In genomic region chr5:140648519-140649100, GRCm38 (mm10) we compare ENCODE assay signal across 8 mouse cellular contexts. TPM values are rescaled to one million over a fixed set of nuclear protein-coding genes. Genes with fewer than 3 reads are reported as not detected.
A peak's percentile ranks its signal among the peaks of the same experiment; 100 is the strongest.
DNase-seq lines count a peak whose midpoint lies in the region; ATAC-seq lines count a peak whose summit lies in the region.

TSS of gene Ttyh3 (minus strand) at chr5:140649031.

- peak within 1 kb of the TSS; percentile 83 to 85 for H3K27ac ChIP-seq in heart, embryonic 14.5 days (replicated peaks in 1 of 2; ENCODE audit: control insufficient read depth in 1 of 2, insufficient read depth in 1 of 2, low read depth in 2 of 2, low read length in 2 of 2)
- peak within 1 kb of the TSS; percentile 96 for H3K27ac ChIP-seq in midbrain, embryonic 14.5 days (replicated peaks; ENCODE audit: low read depth, low read length)

- intact Hi-C loops in left cerebral cortex, postnatal 25 days (cut with DNase I), result loop anchor here (2.0 kb wide), 2 partner anchors 14 to 56 kb away; partner anchors contain the start of gene Brat1

- peak within 1 kb of the TSS; percentile 85 to 86 for H3K4me3 ChIP-seq in heart, embryonic 14.5 days (ENCODE audit: control insufficient read depth in 1 of 2, insufficient read depth in 1 of 2, low read depth in 1 of 2, low read length in 2 of 2)
- peak within 1 kb of the TSS; percentile 99 for H3K4me3 ChIP-seq in midbrain, embryonic 14.5 days (replicated peaks; ENCODE audit: low read depth, low read length)

- H3K9ac ChIP-seq in heart, embryonic 14.5 days (ENCODE audit: low read length), result peak within 1 kb of the TSS; percentile 98
- H3K9ac ChIP-seq in midbrain, embryonic 14.5 days (replicated peaks; ENCODE audit: low read length), result peak within 1 kb of the TSS; percentile 100

- H3K4me2 ChIP-seq in heart, embryonic 14.5 days (ENCODE audit: low read length), result peak within 1 kb of the TSS; percentile 89
- peak within 1 kb of the TSS; percentile 100 for H3K4me2 ChIP-seq in midbrain, embryonic 14.5 days (ENCODE audit: low read length)

- peaks cover 47 to 58% of the 10 kb centered on the region in 2 experiments for H3K4me1 ChIP-seq in heart, embryonic 14.5 days (ENCODE audit: control insufficient read depth in 2 of 2, insufficient read depth in 2 of 2, low read length in 2 of 2)
- peaks cover 42% of the 10 kb centered on the region for H3K4me1 ChIP-seq in midbrain, embryonic 14.5 days (ENCODE audit: control insufficient read depth, insufficient read depth, low read length)

- no peaks in the 10 kb centered on the region for H3K9me3 ChIP-seq in heart, embryonic 14.5 days (ENCODE audit: control insufficient read depth, low read length)
- no peaks in the 10 kb centered on the region for H3K9me3 ChIP-seq in midbrain, embryonic 14.5 days (ENCODE audit: control insufficient read depth, low read length)

- peak; percentile 19 for ATAC-seq in heart, embryonic 14.5 days (ENCODE audit: insufficient number of reproducible peaks, insufficient read depth, low FRiP score, low read depth)
- ATAC-seq in midbrain, embryonic 14.5 days (ENCODE audit: low FRiP score, low TSS enrichment), result peak; percentile 9; the same call in 1 of the 2 replicates

- peak; percentile 62 for DNase-seq in embryo, embryonic 10 days (ENCODE audit: low spot score)
- no peak for DNase-seq in embryo, embryonic 11 days
- DNase-seq in thymus, postnatal 0 days (ENCODE audit: low spot score), result no peak
- no peak for DNase-seq in thymus, adult 18-20 months
- DNase-seq in left cerebral cortex, postnatal 25 days (ENCODE audit: low spot score in 2 of 2), result peak in 1 of 2 experiments; percentile 94
- no peak for DNase-seq in midbrain, embryonic 14.5 days
- no peak for DNase-seq in natural killer cell, adult 2 months (ENCODE audit: low spot score in 2 of 2)

- WGBS in heart, embryonic 14.5 days, result under 1% methylated on average over 57 of the region's 62 CpGs
- WGBS in midbrain, embryonic 14.5 days, result 1% methylated on average over 58 of the region's 62 CpGs

- H3K27me3 ChIP-seq in heart, embryonic 14.5 days (ENCODE audit: control insufficient read depth, insufficient read depth, low read length), result no peaks in the 10 kb centered on the region
- H3K27me3 ChIP-seq in midbrain, embryonic 14.5 days (ENCODE audit: control insufficient read depth, insufficient read depth, low read length), result no peaks in the 10 kb centered on the region

- H3K36me3 ChIP-seq in heart, embryonic 14.5 days (ENCODE audit: control insufficient read depth, insufficient read depth, low read length), result peaks cover 18% of the 10 kb centered on the region
- H3K36me3 ChIP-seq in midbrain, embryonic 14.5 days (ENCODE audit: control insufficient read depth, insufficient read depth, low read length), result peaks cover 18% of the 10 kb centered on the region

RNA-seq across cellular contexts. Expression of gene Ttyh3, which starts in this region (rescaled TPM):
- polyA plus RNA-seq in thymus, postnatal 0 days (2015; fragmentation: Nextera tagmentation; extraction: Ambion mirVana), result 10.4 and 12.3 TPM in 2 replicates
- polyA plus RNA-seq in heart, embryonic 14.5 days (2014; fragmentation: Nextera tagmentation; extraction: Ambion mirVana), result 32.8 and 35.7 TPM in 2 replicates
- 100 to 1,000 TPM; 272 to 289 TPM for total RNA-seq in left cerebral cortex, postnatal 25 days (2021)
- 72.1 and 86.7 TPM in 2 replicates for polyA plus RNA-seq in midbrain, embryonic 14.5 days (2014; fragmentation: Nextera tagmentation; extraction: Ambion mirVana)
